Mouse (Mus musculus): ENCODE measurements around the gene Txndc2. TPM values are rescaled to one million over a fixed set of nuclear protein-coding genes. Genes with fewer than 3 reads are reported as not detected.

Gene Txndc2
- total RNA-seq, 4 experiments from 2014 or later: not detected

DNA sequence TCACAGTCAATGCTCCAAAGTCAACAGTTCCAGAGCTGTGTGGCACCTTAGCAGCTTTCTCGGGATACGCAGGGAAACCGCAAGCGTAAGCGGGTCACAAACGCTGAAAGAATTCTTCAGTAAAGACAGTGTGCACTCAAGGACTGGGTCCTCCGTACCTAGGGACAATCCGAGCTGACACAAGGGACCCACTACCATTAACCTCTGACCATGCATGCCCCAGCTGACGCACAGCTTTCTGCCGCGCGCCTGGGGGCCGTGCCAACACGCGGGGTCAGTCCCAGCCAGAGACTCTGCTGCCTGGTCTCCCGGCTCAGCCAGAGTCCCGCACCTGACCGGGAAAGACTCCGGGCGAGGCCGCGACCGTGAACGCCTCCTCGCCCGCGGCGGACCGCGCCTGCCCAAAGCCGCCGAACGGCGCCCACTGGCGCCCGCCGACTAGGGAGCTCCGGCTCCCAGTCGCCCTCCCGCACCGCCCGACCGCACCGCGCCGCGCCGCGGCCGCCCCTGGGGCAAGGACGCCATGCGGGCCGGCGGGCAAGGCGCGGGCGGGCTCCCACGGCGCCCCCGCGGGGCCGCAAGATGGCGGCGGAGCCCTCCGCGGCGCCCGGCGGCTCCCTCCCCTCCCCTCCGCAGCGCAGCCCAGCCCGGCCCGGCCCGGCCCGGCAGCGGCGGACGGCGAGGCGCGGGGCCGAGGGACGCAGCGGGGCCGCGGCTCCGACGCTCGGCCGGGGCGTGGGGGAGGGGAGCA, 29.4 kb downstream of the Txndc2 start:
- DNase-seq (ENCODE audit: low spot score in 2 of 2): peak; percentile 30 to 34

GRCm38 (mm10) chr17:65611721-65612120, 30.2 kb downstream of the Txndc2 start:
- no peak for DNase-seq (ENCODE audit: low spot score in 2 of 2)

GRCm38 (mm10) chr17:65608743-65609142, 33.2 kb downstream of the Txndc2 start:
- DNase-seq (ENCODE audit: low spot score in 2 of 2): no peak

DNA sequence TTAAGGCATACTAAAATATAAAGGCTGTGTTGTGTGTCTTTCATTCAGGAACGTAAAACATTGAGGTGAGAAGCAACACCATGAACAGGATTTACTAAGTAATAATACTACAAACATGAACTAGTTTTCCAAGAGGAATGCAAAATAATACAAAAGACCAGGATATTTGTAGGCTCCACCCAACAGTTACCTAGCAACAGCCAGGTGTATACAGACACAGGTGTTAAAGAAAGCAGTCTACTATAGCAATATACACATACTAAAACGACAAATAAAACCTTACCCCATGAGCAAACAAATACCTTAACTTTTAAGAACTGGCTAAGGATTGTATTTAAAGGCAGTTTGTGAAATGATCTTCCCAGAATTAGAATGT, 33.7 kb downstream of the Txndc2 start:
- no peak for DNase-seq (ENCODE audit: low spot score in 2 of 2)

DNA sequence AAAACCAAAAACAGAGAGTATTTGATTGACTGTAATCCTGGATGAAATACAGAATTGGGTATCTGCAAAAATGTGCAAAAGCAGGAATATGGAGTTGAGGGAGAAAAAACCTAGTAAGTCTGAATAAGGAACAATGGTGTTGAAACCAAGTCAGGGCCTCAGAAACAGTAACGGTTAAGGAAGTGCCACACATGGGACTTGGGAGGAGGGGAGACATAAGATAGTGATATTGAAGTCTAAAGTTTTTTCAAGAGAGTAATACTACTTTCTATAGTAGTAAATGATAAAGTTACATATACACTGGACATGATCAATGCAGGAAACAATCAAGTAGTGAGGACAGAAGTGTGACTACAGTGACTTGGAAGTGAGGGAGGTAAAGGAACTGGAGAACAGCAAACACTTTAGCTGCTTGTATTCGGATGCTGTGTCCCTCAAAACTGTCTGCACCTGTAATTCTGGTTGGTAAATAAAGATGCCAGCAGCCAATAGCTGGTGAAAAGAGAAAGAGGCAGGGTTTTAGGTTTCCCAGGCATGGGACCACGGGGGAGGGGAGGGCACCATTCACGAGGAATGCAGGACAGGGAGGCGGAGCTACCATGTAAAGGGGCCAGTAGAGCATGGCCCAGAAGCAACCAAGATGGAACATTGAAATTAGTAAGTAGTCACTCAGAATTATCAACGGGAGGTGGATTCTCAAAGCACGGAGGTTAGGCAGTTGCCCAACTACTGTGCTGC, 34.2 kb downstream of the Txndc2 start:
- no peak for DNase-seq (ENCODE audit: low spot score in 2 of 2)

DNA sequence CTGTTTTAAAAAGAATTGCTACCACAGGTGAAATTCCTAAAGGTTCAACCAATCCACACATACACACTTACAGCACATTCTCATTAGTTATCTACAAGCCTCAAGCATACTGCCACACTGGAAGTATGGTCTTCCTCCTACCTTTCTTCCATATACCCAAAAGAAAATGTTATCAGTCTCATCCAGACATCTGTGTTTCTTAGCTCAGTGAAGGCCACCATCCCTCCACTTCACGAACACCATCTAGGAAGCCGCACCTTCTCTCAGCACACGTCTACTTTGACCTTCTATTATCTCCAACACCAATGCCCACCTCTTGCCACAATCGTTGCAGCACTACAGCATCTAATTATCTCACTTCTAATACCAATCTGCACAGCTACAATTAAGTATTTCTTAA, 36.0 kb downstream of the Txndc2 start:
- no peak for DNase-seq (ENCODE audit: low spot score in 2 of 2)

DNA sequence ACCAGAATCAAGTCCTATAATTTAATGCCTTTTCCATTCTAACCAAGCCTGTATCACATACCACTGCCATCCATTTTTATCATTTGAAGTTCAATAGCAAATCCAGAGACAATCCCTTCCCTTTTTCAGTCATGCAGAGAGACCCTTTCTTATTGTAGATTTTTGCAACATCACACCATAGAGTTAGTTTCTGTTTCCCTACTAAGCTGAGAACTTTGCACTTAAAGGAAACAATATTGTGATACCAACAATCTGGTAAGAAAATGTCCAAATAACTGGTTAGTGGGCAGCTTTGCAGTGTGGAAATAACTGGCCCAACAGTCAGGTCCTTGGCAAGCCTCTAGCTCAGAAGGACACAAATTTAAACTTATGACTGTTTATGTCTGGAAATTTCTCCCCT, 37.1 kb downstream of the Txndc2 start:
- no peak for DNase-seq (ENCODE audit: low spot score in 2 of 2)

DNA sequence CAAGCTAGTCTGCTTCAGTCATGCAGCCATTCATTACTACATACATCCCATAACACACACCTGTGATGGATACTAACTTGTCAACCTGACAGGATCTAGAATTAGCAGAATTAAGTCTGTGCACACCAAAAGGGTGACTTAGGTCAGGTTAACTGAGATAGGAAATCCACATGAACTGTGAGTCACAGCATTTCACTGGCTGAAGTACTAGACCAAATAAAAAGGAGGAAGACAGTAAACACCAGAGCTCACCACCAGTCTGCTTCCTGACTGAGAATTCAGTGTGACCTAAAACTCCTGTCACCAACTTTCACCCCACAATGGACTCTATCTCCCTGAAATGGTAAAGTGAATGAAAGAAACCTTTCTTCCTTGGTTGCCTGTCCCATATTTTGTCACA, 37.7 kb downstream of the Txndc2 start:
- DNase-seq (ENCODE audit: low spot score in 2 of 2): no peak

GRCm38 (mm10) chr17:65597857-65598486, 44.0 kb downstream of the Txndc2 start:
- DNase-seq (ENCODE audit: low spot score in 2 of 2): no peak

DNA sequence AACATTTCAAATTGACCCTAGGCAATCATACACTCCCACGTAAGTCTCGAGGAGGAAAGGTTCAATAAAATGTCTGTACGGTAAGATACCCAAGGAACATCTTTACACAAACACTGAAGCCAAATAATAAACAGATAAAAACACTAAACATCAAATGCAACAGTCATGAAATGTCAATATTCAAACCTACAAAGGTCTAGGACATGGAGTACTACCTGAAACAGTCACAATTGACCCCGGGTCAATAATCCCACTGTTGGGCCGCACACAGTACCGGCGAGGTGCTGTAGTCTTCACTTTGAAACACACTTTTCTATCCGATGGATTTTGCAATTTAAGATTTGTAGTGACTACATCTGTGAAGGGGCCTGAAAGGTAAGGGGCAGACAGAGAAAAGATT, 47.3 kb downstream of the Txndc2 start:
- no peak for DNase-seq (ENCODE audit: low spot score in 2 of 2)

Other genes starting within 250 kb of the Txndc2 start
- 1 to 10 TPM in 3 of 4 experiments, under 1 TPM in 1; 0.82 to 1.6 (median 1.3) TPM for gene Tmem232, start 101.4 kb downstream of the Txndc2 start, total RNA-seq (2022)
- 100 to 1,000 TPM; 115 to 138 (median 124) TPM for gene Vapa, start 28.6 kb downstream of the Txndc2 start, total RNA-seq (2022)
- 10 to 100 TPM; 47.3 to 61.1 (median 52.1) TPM for gene Rab31, start 130.6 kb upstream of the Txndc2 start, total RNA-seq (2022)
- 10 to 100 TPM; 35.6 to 40.9 (median 37.7) TPM for gene Ppp4r1, start 140.4 kb upstream of the Txndc2 start, total RNA-seq (2022)
- 10 to 100 TPM; 52.9 to 66.9 (median 57.4) TPM for gene Ralbp1, start 243.6 kb upstream of the Txndc2 start, total RNA-seq (2022)